Mouse (Mus musculus): ENCODE data around the gene Ldah. TPM values are rescaled to one million over a fixed set of nuclear protein-coding genes. Genes with fewer than 3 reads are reported as not detected.

The Ldah gene
- polyA plus RNA-seq, 1 experiment from 2014 or later = 84.3 TPM

Other genes starting within 250 kb of the Ldah start
- 0.05 and 0.09 TPM in 2 replicates for gene Apob, start 230.5 kb upstream of the Ldah start, polyA plus RNA-seq (2015; fragmentation: Nextera tagmentation; extraction: Ambion mirVana)
- gene Gdf7, start 93.8 kb downstream of the Ldah start, polyA plus RNA-seq (2015; fragmentation: Nextera tagmentation; extraction: Ambion mirVana) = 0.40 and 0.88 TPM in 2 replicates
- gene Hs1bp3, start 105.3 kb downstream of the Ldah start, polyA plus RNA-seq (2015; fragmentation: Nextera tagmentation; extraction: Ambion mirVana) = 9.5 and 10.1 TPM in 2 replicates

Data from hindbrain, embryonic 13.5 days (tissue).